Mouse (Mus musculus) myocyte (in vitro differentiated cells): Measurements from ENCODE around the gene Kif1b. TPM values are rescaled to one million over a fixed set of nuclear protein-coding genes. Genes with fewer than 3 reads are reported as not detected.
A peak's percentile ranks its signal among the peaks of the same experiment; 100 is the strongest.

ENCODE experiments used
- H3K27me3 ChIP-seq: one replicate; pipeline ENCODE4 v1.6.1; 2011; ENCODE audit not compliant: control insufficient read depth, insufficient read depth, insufficient read length
- H3K36me3 ChIP-seq: one replicate; pipeline ENCODE4 v1.6.1; 2011; ENCODE audit not compliant: control insufficient read depth, insufficient read depth
- H3K4me2 ChIP-seq: one replicate; pipeline ENCODE4 v1.6.1; 2011; ENCODE audit warnings: low read depth, control low read depth
- H3K4me3 ChIP-seq: one replicate; pipeline ENCODE4 v1.5.1; 2011; ENCODE audit warnings: mild to moderate bottlenecking, control low read depth, moderate library complexity
- H3K79me2 ChIP-seq: one replicate; pipeline ENCODE4 v1.6.1; 2011; ENCODE audit not compliant: control insufficient read depth, insufficient read depth
- H3ac ChIP-seq: one replicate; pipeline ENCODE4 v1.6.1; 2011; ENCODE audit not compliant: control insufficient read depth, insufficient read length
- CEBPB ChIP-seq: IDR thresholded peaks from 2 replicates; pipeline ENCODE4 v1.6.1; 2011; ENCODE audit warnings: mild to moderate bottlenecking, moderate library complexity; ENCODE audit not compliant: poor library complexity, insufficient read depth, severe bottlenecking
- E2F4 ChIP-seq: IDR thresholded peaks from one replicate; pipeline ENCODE4 v1.6.1; 2011; ENCODE audit warnings: mild to moderate bottlenecking, control low read depth, moderate library complexity; ENCODE audit not compliant: insufficient read depth
- MAX ChIP-seq: IDR thresholded peaks from one replicate; pipeline ENCODE4 v1.6.1; 2011; ENCODE audit warnings: low read depth, mild to moderate bottlenecking, control low read depth
- MYOD1 ChIP-seq, 3 experiments: IDR thresholded peaks; one replicate each; pipeline ENCODE4 v1.6.1; 2011; ENCODE audit warnings: control low read depth in 2 of 3, low read depth in 2 of 3, mild to moderate bottlenecking in 2 of 3, moderate library complexity in 1 of 3; ENCODE audit not compliant: insufficient read length in 2 of 3, control insufficient read depth in 1 of 3
- MYOG ChIP-seq, 3 experiments: IDR thresholded peaks; one replicate each; pipeline ENCODE4 v1.6.1; 2011; ENCODE audit warnings: control low read depth in 2 of 3, low read depth in 2 of 3, mild to moderate bottlenecking in 2 of 3; ENCODE audit not compliant: insufficient read length in 2 of 3, control insufficient read depth in 1 of 3, insufficient read depth in 1 of 3
- POLR2A ChIP-seq: IDR thresholded peaks from one replicate; pipeline ENCODE4 v1.6.1; 2011; ENCODE audit warnings: low read depth, mild to moderate bottlenecking, control low read depth, moderate library complexity; ENCODE audit not compliant: insufficient read length
- POLR2AphosphoS2 ChIP-seq: IDR thresholded peaks from one replicate; pipeline ENCODE4 v1.6.1; 2011; ENCODE audit warnings: low read depth, control low read depth; ENCODE audit not compliant: insufficient read length
- REST ChIP-seq: IDR thresholded peaks from one replicate; pipeline ENCODE4 v1.6.1; 2011; ENCODE audit warnings: mild to moderate bottlenecking, control low read depth, moderate library complexity; ENCODE audit not compliant: insufficient read depth, insufficient read length
- SRF ChIP-seq: IDR thresholded peaks from one replicate; pipeline ENCODE4 v1.6.1; 2011; ENCODE audit warnings: low read depth; ENCODE audit not compliant: control insufficient read depth, insufficient read length
- TCF12 ChIP-seq: IDR thresholded peaks from one replicate; pipeline ENCODE4 v1.6.1; 2011; ENCODE audit warnings: mild to moderate bottlenecking, control low read depth; ENCODE audit not compliant: poor library complexity, insufficient read depth, severe bottlenecking
- TCF3 ChIP-seq: IDR thresholded peaks from one replicate; pipeline ENCODE4 v1.6.1; 2011; ENCODE audit warnings: low read depth, control low read depth; ENCODE audit not compliant: insufficient read length
- USF1 ChIP-seq: IDR thresholded peaks from one replicate; pipeline ENCODE4 v1.6.1; 2011; ENCODE audit warnings: low read depth, mild to moderate bottlenecking, control low read depth, moderate library complexity
- polyA plus RNA-seq: library from polyadenylated mRNA; unstranded; fragments of >200 nt; fragmentation: generic; extraction: Trizol; gene quantifications from one replicate; pipeline ENCODE4 v1.2.1, GENCODE M21; 2012; ENCODE audit warnings: missing spikeins

Gene Kif1b
- polyA plus RNA-seq, 1 experiment: 26.7 TPM

- Histone ChIP-seq H3K4me2 (no peak overlapping the region), H3K79me2 (no peaks in the 10 kb centered on the region), H3ac (no peak overlapping the region), H3K27me3 (no peaks in the 10 kb centered on the region), H3K36me3 (peaks cover 30% of the 10 kb centered on the region), H3K4me3 (no peak overlapping the region)
- TF ChIP-seq MYOD1 (IDR thresholded peaks at IDR 0.05; ENCODE audit: control insufficient read depth in 1 of 3, insufficient read length in 2 of 3, low read depth in 2 of 3): no peak
- TF ChIP-seq CEBPB: no peak
- TF ChIP-seq SRF: no peak
- no peak for TF ChIP-seq POLR2A
- no peak for TF ChIP-seq MYOG (IDR thresholded peaks at IDR 0.05; ENCODE audit: control insufficient read depth in 1 of 3, insufficient read depth in 1 of 3, insufficient read length in 2 of 3, low read depth in 2 of 3)
- TF ChIP-seq TCF12: no peak
- no peak for TF ChIP-seq TCF3
- no peak for TF ChIP-seq E2F4
- no peak for TF ChIP-seq REST
- no peak for TF ChIP-seq POLR2AphosphoS2
Measured at GRCm38 (mm10) chr4:149336302-149336701, 28.8 kb upstream of the Kif1b start.

GRCm38 (mm10) chr4:149334881-149335280 is 27.4 kb upstream of the Kif1b start:
- Histone ChIP-seq H3K4me2 (no peak overlapping the region), H3K27me3 (no peaks in the 10 kb centered on the region), H3ac (no peak overlapping the region), H3K36me3 (peaks cover 40% of the 10 kb centered on the region), H3K4me3 (no peak overlapping the region), H3K79me2 (no peaks in the 10 kb centered on the region)
- TF ChIP-seq TCF3 (no peak), POLR2A (no peak), SRF (no peak), USF1 (no peak), TCF12 (no peak), CEBPB (no peak), MYOG (IDR thresholded peaks at IDR 0.05; ENCODE audit: control insufficient read depth in 1 of 3, insufficient read depth in 1 of 3, insufficient read length in 2 of 3, low read depth in 2 of 3) (no peak), E2F4 (no peak), MAX (no peak), MYOD1 (IDR thresholded peaks at IDR 0.05; ENCODE audit: control insufficient read depth in 1 of 3, insufficient read length in 2 of 3, low read depth in 2 of 3) (no peak), POLR2AphosphoS2 (no peak)

- no peaks in the 10 kb centered on the region for H3K27me3 ChIP-seq
- H3K36me3 ChIP-seq: peaks cover 43% of the 10 kb centered on the region
- no peak overlapping the region for H3K4me2 ChIP-seq
- H3K4me3 ChIP-seq: no peak overlapping the region
- no peak overlapping the region for H3ac ChIP-seq
- TF ChIP-seq TCF3 (no peak), POLR2A (no peak), REST (no peak), USF1 (no peak), MYOD1 (IDR thresholded peaks at IDR 0.05; ENCODE audit: control insufficient read depth in 1 of 3, insufficient read length in 2 of 3, low read depth in 2 of 3) (no peak), MAX (no peak)
- no peaks in the 10 kb centered on the region for H3K79me2 ChIP-seq
Measured at GRCm38 (mm10) chr4:149332726-149333125, 25.2 kb upstream of the Kif1b start.

- Histone ChIP-seq H3K27me3 (no peaks in the 10 kb centered on the region), H3K4me2 (no peak overlapping the region), H3K4me3 (no peak overlapping the region), H3K36me3 (peaks cover 38% of the 10 kb centered on the region), H3ac (no peak overlapping the region), H3K79me2 (no peaks in the 10 kb centered on the region)
- TF ChIP-seq MYOD1 (IDR thresholded peaks at IDR 0.05; ENCODE audit: control insufficient read depth in 1 of 3, insufficient read length in 2 of 3, low read depth in 2 of 3) (no peak), POLR2A (no peak), REST (no peak), MAX (no peak)
Measured at GRCm38 (mm10) chr4:149330495-149330894, 23.0 kb upstream of the Kif1b start.

- Histone ChIP-seq H3K36me3 (peaks cover 24% of the 10 kb centered on the region), H3K27me3 (no peaks in the 10 kb centered on the region)
- TF ChIP-seq CEBPB: no peak
- peak in 2 of 3 experiments; percentile 80 for TF ChIP-seq MYOD1 (IDR thresholded peaks at IDR 0.05; ENCODE audit: control insufficient read depth in 1 of 3, insufficient read length in 2 of 3, low read depth in 2 of 3)
- TF ChIP-seq SRF: no peak
- TF ChIP-seq MAX: no peak
- no peak for TF ChIP-seq E2F4
- TF ChIP-seq USF1: no peak
- TF ChIP-seq POLR2AphosphoS2: no peak
- TF ChIP-seq TCF3: no peak
- peak in 2 of 3 experiments; percentile 46 to 75 for TF ChIP-seq MYOG (IDR thresholded peaks at IDR 0.05; ENCODE audit: control insufficient read depth in 1 of 3, insufficient read depth in 1 of 3, insufficient read length in 2 of 3, low read depth in 2 of 3)
- TF ChIP-seq REST: no peak
Measured at GRCm38 (mm10) chr4:149328735-149329134, 21.2 kb upstream of the Kif1b start.

More at GRCm38 (mm10) chr4:149328735-149329134, 21.2 kb upstream of the Kif1b start:
- Histone ChIP-seq H3K4me2 (no peak overlapping the region), H3K79me2 (no peaks in the 10 kb centered on the region), H3ac (no peak overlapping the region), H3K4me3 (no peak overlapping the region)
